Mouse (Mus musculus): ENCODE measurements around the gene Pgrmc1. TPM values are rescaled to one million over a fixed set of nuclear protein-coding genes. Genes with fewer than 3 reads are reported as not detected.

The Pgrmc1 gene
- 52.1 and 74.1 TPM in 2 replicates for polyA plus RNA-seq (2012; rRNA removed)

DNA sequence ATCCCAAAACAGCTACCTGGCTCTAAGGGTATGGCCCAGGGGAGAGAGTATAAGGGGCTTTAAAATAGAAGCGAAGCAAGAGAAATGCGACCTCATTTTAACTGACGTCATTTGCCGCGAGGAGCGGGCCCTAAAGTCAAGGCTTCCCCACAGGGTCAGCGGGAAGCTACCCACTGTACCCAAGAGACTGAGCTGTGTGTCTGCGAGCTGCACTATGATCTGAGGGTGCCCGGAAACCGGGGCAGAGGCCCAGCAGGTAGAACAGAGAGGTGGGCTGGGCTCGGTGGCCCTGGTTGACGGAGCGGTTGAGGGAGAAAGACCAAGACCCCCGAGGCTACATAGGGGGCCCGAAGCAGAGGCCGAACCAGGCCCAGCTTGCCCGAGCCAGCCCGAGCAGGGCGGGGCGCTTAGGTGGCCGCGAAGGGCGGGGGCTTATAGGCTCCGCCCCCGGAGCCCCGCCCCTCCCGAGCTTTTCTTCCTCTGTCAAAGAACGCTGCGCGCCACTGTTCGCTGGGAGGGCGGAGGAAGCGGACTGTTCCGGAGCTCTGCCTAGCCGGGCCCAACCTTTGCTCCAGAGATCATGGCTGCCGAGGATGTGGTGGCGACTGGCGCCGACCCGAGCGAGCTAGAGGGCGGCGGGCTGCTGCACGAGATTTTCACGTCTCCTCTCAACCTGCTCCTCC is at the start of gene Pgrmc1:
Pgrmc1 (plus strand) TSS at position 500 of the 683 bp plus-strand sequence.

DNA sequence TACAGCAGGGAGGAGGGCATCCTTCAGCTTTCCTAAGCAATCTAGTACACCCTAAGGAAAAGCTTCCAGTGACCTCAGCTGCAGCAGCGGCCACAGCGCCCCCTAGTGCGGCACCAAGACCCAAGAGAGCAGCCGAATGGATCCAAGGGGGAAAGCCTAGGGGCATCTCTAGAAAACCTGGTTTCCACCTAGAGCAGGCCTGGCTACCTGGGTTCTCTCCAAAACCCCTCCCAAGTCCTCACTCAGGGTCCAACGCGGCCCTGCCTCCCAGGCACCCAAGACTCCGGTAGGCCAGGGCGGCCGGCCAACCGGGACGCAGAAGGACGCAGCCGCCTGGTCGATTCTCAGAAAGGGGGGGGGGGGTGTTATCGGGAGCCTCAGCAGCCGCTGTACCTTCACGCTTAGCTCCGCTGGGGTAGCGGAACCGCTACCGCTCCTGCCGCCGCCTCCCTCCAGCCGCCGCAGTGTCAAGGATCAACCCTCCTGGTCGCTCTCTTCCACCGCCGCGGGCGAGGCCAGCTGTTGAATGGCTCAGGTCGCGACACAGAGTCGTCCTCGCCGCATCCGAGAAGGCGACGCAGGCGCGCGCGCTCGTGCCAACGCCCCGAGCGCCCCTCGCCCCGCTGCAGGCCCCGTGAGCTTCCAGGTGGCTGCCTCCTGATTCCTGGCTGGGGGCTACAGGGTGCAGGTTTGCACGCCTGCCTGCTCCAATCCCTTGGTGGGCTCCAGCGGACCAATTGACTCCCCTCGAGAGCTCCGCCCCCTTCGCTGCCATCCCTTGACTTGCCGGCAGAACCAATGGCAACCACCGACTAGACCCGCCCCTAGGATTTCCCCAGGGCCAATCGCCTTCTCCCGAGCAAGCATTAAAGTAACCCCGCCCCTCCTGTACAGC is 46.9 kb downstream of the Pgrmc1 start, which contains the start of gene Akap17b:
Akap17b (minus strand) TSS at position 739 of the 895 bp plus-strand sequence.

Other genes starting within 250 kb of the Pgrmc1 start
- not detected in 2 replicates for gene Gm6268, start 196.9 kb upstream of the Pgrmc1 start, polyA plus RNA-seq (2012; rRNA removed)
- not detected in 2 replicates for gene Gm14569, start 106.4 kb upstream of the Pgrmc1 start, polyA plus RNA-seq (2012; rRNA removed)
- 0.03 and 0.09 TPM in 2 replicates for gene Akap17b, start 47.2 kb downstream of the Pgrmc1 start, polyA plus RNA-seq (2012; rRNA removed)
- gene Slc25a43, start 145.5 kb downstream of the Pgrmc1 start, polyA plus RNA-seq (2012; rRNA removed): 0.95 and 1.4 TPM in 2 replicates
- gene Slc25a5, start 197.4 kb downstream of the Pgrmc1 start, polyA plus RNA-seq (2012; rRNA removed): 480 and 549 TPM in 2 replicates